Mouse (Mus musculus) CH12F3 (cell line): ENCODE data around the gene Catsperz.
"Not testable (repeated sequence)": the region's sequence is repeated elsewhere in the genome, so short reads cannot be mapped to it uniquely, and the experiment has no call there.

Experiments used
- in situ Hi-C: fragments of 300-500 bp; cut with MboI; formaldehyde crosslinking; loops from 2 replicates; pipeline ENCODE4 v1.14.3; 2020; ENCODE audit warnings: low sequenced_read_pairs

The Catsperz gene

GRCm38 (mm10) chr19:6924461-6925306, 496 bp downstream of the Catsperz start:
- in situ Hi-C loops, result no loop called here

- in situ Hi-C loops, result no loop called here
Observed at GRCm38 (mm10) chr19:6922901-6923735, 2.1 kb downstream of the Catsperz start.

- in situ Hi-C loops, result no loop called here
Observed at GRCm38 (mm10) chr19:6921647-6922567, 3.3 kb downstream of the Catsperz start, which contains the start of gene Esrra. Esrra (minus strand) TSS chr19:6921813.

- in situ Hi-C loops, result no loop called here
Observed at GRCm38 (mm10) chr19:6920741-6921636, 4.2 kb downstream of the Catsperz start.

- in situ Hi-C loops, result no loop called here
Observed at GRCm38 (mm10) chr19:6919876-6920740, 5.1 kb downstream of the Catsperz start.

- in situ Hi-C loops, result no loop called here
Observed at GRCm38 (mm10) chr19:6919431-6919830, 5.7 kb downstream of the Catsperz start.

- in situ Hi-C loops, result no loop called here
Observed at GRCm38 (mm10) chr19:6918321-6918720, 6.9 kb downstream of the Catsperz start.

- in situ Hi-C loops, result no loop called here
Observed at GRCm38 (mm10) chr19:6916496-6916895, 8.7 kb downstream of the Catsperz start.

- in situ Hi-C loops, result no loop called here
Observed at GRCm38 (mm10) chr19:6915276-6915675, 9.9 kb downstream of the Catsperz start.

GRCm38 (mm10) chr19:6914540-6914939, 10.6 kb downstream of the Catsperz start:
- in situ Hi-C loops, result no loop called here

- in situ Hi-C loops, result no loop called here
Observed at GRCm38 (mm10) chr19:6913991-6914390, 11.2 kb downstream of the Catsperz start.

GRCm38 (mm10) chr19:6913036-6913435, 12.1 kb downstream of the Catsperz start:
- in situ Hi-C loops, result no loop called here

- in situ Hi-C loops, result no loop called here
Observed at GRCm38 (mm10) chr19:6912205-6912970, 12.8 kb downstream of the Catsperz start.

GRCm38 (mm10) chr19:6911101-6912074, 13.8 kb downstream of the Catsperz start:
- in situ Hi-C loops, result no loop called here

GRCm38 (mm10) chr19:6910306-6910705, 14.9 kb downstream of the Catsperz start:
- in situ Hi-C loops, result not testable (repeated sequence)

- in situ Hi-C loops, result no loop called here
Observed at GRCm38 (mm10) chr19:6909507-6910289, 15.5 kb downstream of the Catsperz start, which contains the start of the genes Trmt112 and Prdx5. Trmt112 (plus strand) TSS chr19:6909698. Prdx5 (minus strand) TSS chr19:6910106.
